Mouse (Mus musculus) olfactory bulb, adult 2 months (tissue): Measurements from ENCODE around the gene Duoxa1. TPM values are rescaled to one million over a fixed set of nuclear protein-coding genes. Genes with fewer than 3 reads are reported as not detected.

Source experiments
- H3K27ac ChIP-seq: fragments of 200-500 bp; 2 replicates; pipeline ENCODE4 v1.5.1; 2012; ENCODE audit warnings: low read depth, low read length; ENCODE audit not compliant: insufficient read depth
- H3K4me1 ChIP-seq: fragments of 200-500 bp; 2 replicates; pipeline ENCODE4 v1.6.1; 2012; ENCODE audit warnings: low read length; ENCODE audit not compliant: control insufficient read depth, insufficient read depth
- H3K4me3 ChIP-seq: fragments of 200-500 bp; 2 replicates; pipeline ENCODE4 v1.5.1; 2012; ENCODE audit warnings: mild to moderate bottlenecking, low read depth, low read length, moderate library complexity; ENCODE audit not compliant: insufficient read depth
- CTCF ChIP-seq: fragments of 200-500 bp; IDR thresholded peaks from 2 replicates; pipeline ENCODE4 v1.5.1; 2012; ENCODE audit warnings: low read depth, mild to moderate bottlenecking, low read length, moderate library complexity; ENCODE audit not compliant: insufficient read depth
- POLR2A ChIP-seq: fragments of 200-500 bp; IDR thresholded peaks from 2 replicates; pipeline ENCODE4 v1.6.1; 2012; ENCODE audit warnings: mild to moderate bottlenecking, low read depth, low read length, moderate library complexity; ENCODE audit not compliant: insufficient read depth
- WGBS: fragments of 180-500 bp; shearing (Covaris S2); methylation state at CpG from one replicate; pipeline ENCODE4 v1.1.7; 2018; 5-methylcytosine and 5-hydroxymethylcytosine counted together
- polyA plus RNA-seq: library from polyadenylated mRNA; stranded (reverse); fragments of >200 nt; gene quantifications from 2 replicates; pipeline ENCODE4 v1.2.4, GENCODE M21; 2012; ENCODE audit warnings: low replicate concordance; ENCODE audit not compliant: missing spikeins, insufficient read depth, insufficient read length

The Duoxa1 gene
- not detected in 2 replicates for polyA plus RNA-seq

DNA sequence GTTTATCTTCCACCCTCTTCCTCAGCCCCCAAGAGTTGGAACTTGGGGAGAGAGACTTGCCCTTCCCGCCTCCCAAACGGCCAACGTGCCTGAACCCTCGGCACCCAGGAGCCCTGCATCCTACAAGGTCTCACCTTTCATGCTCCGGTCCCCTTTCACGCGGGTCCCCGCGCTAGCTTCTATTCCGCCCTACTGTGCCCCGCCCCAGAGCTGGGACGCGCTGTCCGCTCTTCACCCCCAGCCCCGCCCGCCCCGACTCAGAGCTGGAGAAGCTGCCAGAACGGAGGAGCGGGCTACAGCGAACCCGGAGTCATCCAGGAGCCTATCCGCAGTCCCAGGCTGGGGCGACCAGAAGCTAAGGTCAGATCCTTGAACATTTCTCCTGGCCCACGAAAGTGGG, at the start of gene Duoxa1:
TSS of gene Duoxa1 (minus strand) at position 195 of the 400 bp plus-strand sequence.
- peaks cover 10% of the 10 kb centered on the region for H3K4me1 ChIP-seq
- H3K4me3 ChIP-seq = 0 out of 2 replicates have a peak within 1 kb of the TSS, but pooled peaks have one; percentile 3
- WGBS = 9% methylated on average over 24 of the region's 24 CpGs
- TF ChIP-seq POLR2A = no peak
- TF ChIP-seq CTCF = no peak
- H3K27ac ChIP-seq = no peak within 1 kb of the TSS

DNA sequence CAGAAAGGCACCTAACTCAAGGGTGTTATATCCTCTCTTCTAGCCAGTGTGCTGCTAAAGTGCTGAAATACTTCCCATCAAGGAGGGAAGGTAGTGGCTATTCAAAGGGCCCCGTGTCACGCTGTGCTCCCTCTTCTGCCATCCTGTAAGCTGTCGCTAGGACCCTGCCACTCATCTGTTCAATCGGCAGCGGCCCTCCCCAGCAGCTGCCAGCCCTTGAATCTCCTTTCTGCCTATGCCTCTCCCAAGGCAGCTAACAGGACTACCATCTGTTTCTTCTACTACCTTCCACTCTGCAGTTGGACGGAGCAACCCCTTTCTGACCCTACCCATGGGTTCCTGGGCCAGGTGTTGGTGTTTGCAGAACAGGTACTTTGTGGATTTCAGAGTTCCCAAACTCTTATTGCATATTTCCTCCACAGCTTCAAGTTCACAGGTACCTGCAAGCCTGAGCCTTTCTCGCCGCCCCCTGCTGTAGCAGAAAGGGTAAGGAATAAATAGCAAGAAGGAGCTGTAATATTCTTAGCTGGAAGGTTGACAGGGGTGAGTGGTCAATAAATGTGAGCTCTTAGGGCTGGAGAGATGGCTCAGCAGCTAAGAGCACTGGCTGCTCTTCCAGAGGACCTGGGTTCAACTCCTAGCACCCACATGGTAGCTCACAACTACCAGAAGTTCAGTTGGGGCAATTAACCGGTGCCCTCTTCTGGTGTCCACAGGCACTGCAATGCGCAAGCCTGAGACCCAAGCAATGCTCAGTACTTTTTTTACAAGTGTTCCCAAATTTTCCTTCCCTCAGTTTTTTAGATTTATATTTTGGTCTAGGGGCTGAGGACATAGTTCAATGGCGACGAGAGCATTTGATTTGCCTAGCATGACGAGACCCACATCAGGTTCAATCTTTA, 49.3 kb upstream of the Duoxa1 start:
- TF ChIP-seq POLR2A = no peak
- TF ChIP-seq CTCF = no peak
- no peak overlapping the region for H3K27ac ChIP-seq
- 87% methylated on average over 13 of the region's 13 CpGs for WGBS
- H3K4me3 ChIP-seq = no peak overlapping the region
- H3K4me1 ChIP-seq = peaks cover 14% of the 10 kb centered on the region

- H3K4me3 ChIP-seq = no peak overlapping the region
- 70% methylated on average over 10 of the region's 10 CpGs for WGBS
- no peak overlapping the region for H3K27ac ChIP-seq
- H3K4me1 ChIP-seq = peaks cover 9% of the 10 kb centered on the region; the same call in 1 of the 2 replicates
- TF ChIP-seq POLR2A (no peak), CTCF (no peak)
Observed at GRCm38 (mm10) chr2:122361868-122362621, 48.5 kb upstream of the Duoxa1 start.

DNA sequence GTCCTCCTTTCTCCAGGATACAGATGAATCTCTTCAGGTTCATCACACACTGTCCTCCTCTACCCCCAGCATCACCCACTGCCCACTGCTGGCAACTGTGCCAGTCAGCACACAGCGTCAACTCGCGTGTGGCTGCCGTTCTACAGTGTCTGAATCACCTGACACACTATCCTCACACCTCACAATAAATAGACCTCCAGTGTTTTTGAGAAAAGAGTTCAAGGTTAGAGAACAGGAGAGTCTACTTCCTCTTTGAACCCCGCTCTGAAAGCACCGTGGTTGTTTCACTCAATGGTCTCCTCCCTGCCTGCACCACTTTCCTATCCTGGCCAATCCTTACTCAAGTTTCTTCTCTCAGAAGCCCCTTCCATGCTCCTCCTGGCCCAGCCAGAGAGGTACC, 47.7 kb upstream of the Duoxa1 start:
- H3K4me1 ChIP-seq = peaks cover 3% of the 10 kb centered on the region; the same call in 1 of the 2 replicates
- no peak for TF ChIP-seq CTCF
- TF ChIP-seq POLR2A = no peak
- no peak overlapping the region for H3K4me3 ChIP-seq
- H3K27ac ChIP-seq = no peak overlapping the region
- 86% methylated on average over 6 of the region's 6 CpGs for WGBS

- no peak overlapping the region for H3K4me3 ChIP-seq
- no peaks in the 10 kb centered on the region for H3K4me1 ChIP-seq
- WGBS = 86% methylated on average over 6 of the region's 6 CpGs
- no peak overlapping the region for H3K27ac ChIP-seq
- TF ChIP-seq CTCF = no peak
- no peak for TF ChIP-seq POLR2A
Observed at GRCm38 (mm10) chr2:122360310-122360709, 46.8 kb upstream of the Duoxa1 start.

- Histone ChIP-seq H3K4me1 (peaks cover 18% of the 10 kb centered on the region), H3K27ac (no peak overlapping the region), H3K4me3 (no peak overlapping the region)
- no peak for TF ChIP-seq CTCF
- no peak for TF ChIP-seq POLR2A
- 90% methylated on average over 3 of the region's 3 CpGs for WGBS
Observed at GRCm38 (mm10) chr2:122356187-122356586, 42.7 kb upstream of the Duoxa1 start.

DNA sequence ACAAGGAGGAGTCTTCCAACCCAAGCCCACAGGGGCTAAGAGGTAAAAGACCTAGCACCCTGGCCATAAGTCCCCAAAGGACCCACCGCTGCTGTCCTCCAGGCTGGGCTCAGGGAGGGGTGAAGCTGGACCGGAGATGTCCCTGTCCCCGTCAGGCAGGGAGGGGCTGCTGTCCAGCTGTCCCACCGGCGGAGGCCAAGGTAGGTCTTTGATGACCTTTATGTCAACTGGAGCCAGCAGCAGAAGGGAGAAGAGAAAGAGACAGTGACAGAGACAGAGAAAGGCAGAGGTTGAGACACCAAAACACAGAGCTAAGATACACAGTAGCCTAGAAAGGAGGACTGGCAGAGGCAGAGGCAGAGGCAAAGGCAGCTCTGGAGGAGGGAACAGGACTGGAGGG, 41.9 kb upstream of the Duoxa1 start:
- no peak for TF ChIP-seq CTCF
- TF ChIP-seq POLR2A = no peak
- H3K4me3 ChIP-seq = no peak overlapping the region
- 97% methylated on average over 5 of the region's 5 CpGs for WGBS
- H3K4me1 ChIP-seq = peaks cover 21% of the 10 kb centered on the region
- no peak overlapping the region for H3K27ac ChIP-seq

GRCm38 (mm10) chr2:122354191-122354929, 40.8 kb upstream of the Duoxa1 start:
- Histone ChIP-seq H3K27ac (no peak overlapping the region), H3K4me3 (no peak overlapping the region), H3K4me1 (peaks cover 28% of the 10 kb centered on the region)
- 84% methylated on average over 12 of the region's 12 CpGs for WGBS
- TF ChIP-seq POLR2A = no peak
- no peak for TF ChIP-seq CTCF
